ENCODE assay signal across 24 mouse cellular contexts in the genomic region with DNA sequence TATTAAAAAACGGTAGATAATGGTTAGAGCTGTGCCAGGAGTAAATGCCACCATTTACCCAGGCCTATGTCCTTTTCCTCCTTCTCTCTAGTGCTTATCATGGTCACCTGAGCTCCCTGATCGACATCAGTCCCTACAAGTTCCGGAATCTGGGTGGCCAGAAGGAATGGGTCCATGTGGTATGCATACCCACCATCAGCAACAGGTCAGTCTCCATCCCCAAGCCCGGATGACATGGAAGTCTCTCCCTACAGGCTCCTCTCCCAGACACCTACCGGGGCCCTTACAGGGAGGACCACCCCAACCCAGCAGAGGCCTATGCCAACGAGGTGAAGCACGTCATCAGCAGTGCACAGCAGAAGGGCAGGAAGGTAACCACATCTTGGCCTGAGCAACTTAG. TPM values are rescaled to one million over a fixed set of nuclear protein-coding genes. Genes with fewer than 3 reads are reported as not detected.
A peak's percentile ranks its signal among the peaks of the same experiment; 100 is the strongest.
DNase-seq lines count a peak whose midpoint lies in the region; ATAC-seq and TF ChIP-seq lines count a peak whose summit lies in the region.
"Had no signal": no experiment of that assay in that cellular context is flagged by ENCODE, and none has a peak within 500 bp of the region (broad histone marks: within the 10 kb centered on the region; RNA-seq: fewer than 3 reads in every experiment).

No protein-coding gene starts in this region.

- H3K4me2 ChIP-seq in forebrain, embryonic 11.5 days (ENCODE audit: low read depth, low read length, severe bottlenecking), result no peak overlapping the region
- no peak overlapping the region for H3K4me2 ChIP-seq in forebrain, postnatal 0 days (ENCODE audit: low read depth)
- no peak overlapping the region for H3K4me2 ChIP-seq in hindbrain, embryonic 15.5 days
- no peak overlapping the region for H3K4me2 ChIP-seq in hindbrain, embryonic 13.5 days
- no peak overlapping the region for H3K4me2 ChIP-seq in stomach, postnatal 0 days (replicated peaks; ENCODE audit: low read depth)
- H3K4me2 ChIP-seq: embryonic facial prominence, embryonic 12.5 days; forebrain, embryonic 13.5 days; forebrain, embryonic 15.5 days had no signal

- H3K9ac ChIP-seq in forebrain, embryonic 11.5 days (ENCODE audit: low read length), result no peak overlapping the region
- no peak overlapping the region for H3K9ac ChIP-seq in forebrain, postnatal 0 days
- no peak overlapping the region for H3K9ac ChIP-seq in hindbrain, embryonic 15.5 days
- no peak overlapping the region for H3K9ac ChIP-seq in hindbrain, embryonic 13.5 days
- H3K9ac ChIP-seq in ES-E14 (ENCODE audit: insufficient read depth, low read depth, low read length, poor library complexity, severe bottlenecking), result no peak overlapping the region
- no peak overlapping the region for H3K9ac ChIP-seq in stomach, postnatal 0 days (ENCODE audit: low read length)
- H3K9ac ChIP-seq: embryonic facial prominence, embryonic 12.5 days; forebrain, embryonic 13.5 days; forebrain, embryonic 15.5 days had no signal

- no peak for ATAC-seq in forebrain, embryonic 11.5 days (replicated peaks; ENCODE audit: low FRiP score)
- no peak for ATAC-seq in forebrain, postnatal 0 days
- ATAC-seq in hindbrain, embryonic 15.5 days (ENCODE audit: low FRiP score, low read depth), result 0 out of 2 replicates have a peak, but pooled peaks have one; percentile 23
- no peak for ATAC-seq in hindbrain, embryonic 13.5 days (ENCODE audit: low FRiP score)
- ATAC-seq in stomach, postnatal 0 days (ENCODE audit: low FRiP score, low TSS enrichment), result 0 out of 2 replicates have a peak, but pooled peaks have one; percentile 13
- no peak for ATAC-seq in erythroid progenitor cell, adult 5-6 weeks (replicated peaks; ENCODE audit: low FRiP score, poor library complexity, severe bottlenecking)
- ATAC-seq: activated CD4-positive, CD25-positive, alpha-beta regulatory T cell, adult 4 months; CD4-positive, CD25-positive, alpha-beta regulatory T cell, adult 4 months; forebrain, embryonic 13.5 days; forebrain, embryonic 15.5 days; Patski had no signal

- in situ Hi-C loops in ES-E14 (cut with MboI; ENCODE audit: low sequenced_read_pairs in 2 of 2, unreplicated experiment in 2 of 2), result no loop called here

- H3K4me3 ChIP-seq in forebrain, embryonic 11.5 days (ENCODE audit: low read depth, low read length), result no peak overlapping the region
- no peak overlapping the region for H3K4me3 ChIP-seq in forebrain, postnatal 0 days (ENCODE audit: low read depth, low read length)
- H3K4me3 ChIP-seq in hindbrain, embryonic 15.5 days, result no peak overlapping the region
- no peak overlapping the region for H3K4me3 ChIP-seq in hindbrain, embryonic 13.5 days
- no peak overlapping the region for H3K4me3 ChIP-seq in ES-E14 (ENCODE audit: insufficient read depth in 1 of 2, low read depth in 1 of 2, low read length in 2 of 2, poor library complexity in 1 of 2, severe bottlenecking in 1 of 2)
- no peak overlapping the region for H3K4me3 ChIP-seq in stomach, postnatal 0 days (ENCODE audit: low read depth, low read length)
- H3K4me3 ChIP-seq: embryonic facial prominence, embryonic 10.5 days; embryonic facial prominence, embryonic 12.5 days; forebrain, embryonic 10.5 days; forebrain, embryonic 13.5 days; forebrain, embryonic 15.5 days had no signal

- DNase-seq in forebrain, embryonic 11.5 days (ENCODE audit: low spot score), result peak; percentile 53
- no peak for DNase-seq in forebrain, postnatal 0 days
- no peak for DNase-seq in ES-E14 (ENCODE audit: low read depth, low spot score)
- no peak for DNase-seq in stomach, postnatal 0 days (ENCODE audit: low spot score)
- DNase-seq: adrenal gland, adult 8-10 months; adrenal gland, postnatal 36 days; B cell, adult 2 months; cerebellum, adult 11-12 months; cerebellum, adult 2 months; cerebellum, adult 9-10 months; cerebellum, postnatal 10 days; cerebellum, postnatal 25 days had no signal

- H3K27ac ChIP-seq in forebrain, embryonic 11.5 days (ENCODE audit: low read depth, low read length), result no peak overlapping the region
- no peak overlapping the region for H3K27ac ChIP-seq in forebrain, postnatal 0 days (ENCODE audit: low read depth, low read length)
- H3K27ac ChIP-seq in hindbrain, embryonic 15.5 days (replicated peaks), result no peak overlapping the region
- no peak overlapping the region for H3K27ac ChIP-seq in hindbrain, embryonic 13.5 days
- no peak overlapping the region for H3K27ac ChIP-seq in ES-E14 (ENCODE audit: insufficient read depth, low read depth, low read length, poor library complexity, severe bottlenecking)
- H3K27ac ChIP-seq in stomach, postnatal 0 days (replicated peaks), result no peak overlapping the region
- H3K27ac ChIP-seq: embryonic facial prominence, embryonic 10.5 days; embryonic facial prominence, embryonic 12.5 days; forebrain, embryonic 10.5 days; forebrain, embryonic 13.5 days; forebrain, embryonic 15.5 days had no signal

- no peaks in the 10 kb centered on the region for H3K4me1 ChIP-seq in forebrain, embryonic 11.5 days (replicated peaks; ENCODE audit: control insufficient read depth, insufficient read depth, low read length)
- H3K4me1 ChIP-seq in forebrain, postnatal 0 days (ENCODE audit: insufficient read depth), result no peaks in the 10 kb centered on the region
- 0 out of 2 replicates have a peak, but pooled peaks cover 5% of the 10 kb centered on the region for H3K4me1 ChIP-seq in hindbrain, embryonic 15.5 days (replicated peaks)
- H3K4me1 ChIP-seq in hindbrain, embryonic 13.5 days (replicated peaks), result no peaks in the 10 kb centered on the region
- peaks cover 0 to 2% of the 10 kb centered on the region in 2 experiments; a peak in 2 of 4 replicates for H3K4me1 ChIP-seq in ES-E14 (ENCODE audit: control insufficient read depth in 2 of 2, insufficient read depth in 2 of 2, low read length in 2 of 2, poor library complexity in 1 of 2)
- H3K4me1 ChIP-seq in stomach, postnatal 0 days (replicated peaks; ENCODE audit: control insufficient read depth, insufficient read depth), result no peaks in the 10 kb centered on the region
- H3K4me1 ChIP-seq: embryonic facial prominence, embryonic 10.5 days; embryonic facial prominence, embryonic 12.5 days; forebrain, embryonic 10.5 days; forebrain, embryonic 13.5 days; forebrain, embryonic 15.5 days had no signal

- H3K9me3 ChIP-seq in forebrain, embryonic 11.5 days (ENCODE audit: control insufficient read depth, low read length), result no peaks in the 10 kb centered on the region
- no peaks in the 10 kb centered on the region for H3K9me3 ChIP-seq in forebrain, postnatal 0 days (ENCODE audit: low read length)
- H3K9me3 ChIP-seq in hindbrain, embryonic 15.5 days, result no peaks in the 10 kb centered on the region
- H3K9me3 ChIP-seq in hindbrain, embryonic 13.5 days, result no peaks in the 10 kb centered on the region
- no peaks in the 10 kb centered on the region for H3K9me3 ChIP-seq in ES-E14 (ENCODE audit: control insufficient read depth, insufficient read depth, low read depth, low read length)
- no peaks in the 10 kb centered on the region for H3K9me3 ChIP-seq in stomach, postnatal 0 days (ENCODE audit: control insufficient read depth, low read length)
- H3K9me3 ChIP-seq: embryonic facial prominence, embryonic 12.5 days; forebrain, embryonic 10.5 days; forebrain, embryonic 13.5 days; forebrain, embryonic 15.5 days had no signal

- H3K36me3 ChIP-seq in forebrain, embryonic 11.5 days (ENCODE audit: control insufficient read depth, insufficient read depth, low read length), result peaks cover 43% of the 10 kb centered on the region
- peaks cover 84% of the 10 kb centered on the region for H3K36me3 ChIP-seq in forebrain, postnatal 0 days (ENCODE audit: insufficient read depth)
- H3K36me3 ChIP-seq in hindbrain, embryonic 15.5 days, result peaks cover 89% of the 10 kb centered on the region
- peaks cover 97% of the 10 kb centered on the region for H3K36me3 ChIP-seq in hindbrain, embryonic 13.5 days
- H3K36me3 ChIP-seq in ES-E14 (ENCODE audit: control insufficient read depth, insufficient read depth, low read length, poor library complexity, severe bottlenecking), result peaks cover 42% of the 10 kb centered on the region
- H3K36me3 ChIP-seq in stomach, postnatal 0 days (ENCODE audit: control insufficient read depth, insufficient read depth, low read length), result peaks cover 27% of the 10 kb centered on the region

- no peak for TF ChIP-seq EP300 in stomach, postnatal 0 days (optimal IDR thresholded peaks at IDR 0.05)

- no peak for TF ChIP-seq CTCF in forebrain, postnatal 0 days (IDR thresholded peaks at IDR 0.05; ENCODE audit: low read depth)
- no peak for TF ChIP-seq CTCF in stomach, postnatal 0 days (IDR thresholded peaks at IDR 0.05; ENCODE audit: low read depth)

- no peaks in the 10 kb centered on the region for H3K27me3 ChIP-seq in forebrain, embryonic 11.5 days (ENCODE audit: control insufficient read depth, insufficient read depth, low read length)
- no peaks in the 10 kb centered on the region for H3K27me3 ChIP-seq in forebrain, postnatal 0 days (ENCODE audit: insufficient read depth, low read length)
- H3K27me3 ChIP-seq in hindbrain, embryonic 15.5 days, result no peaks in the 10 kb centered on the region
- no peaks in the 10 kb centered on the region for H3K27me3 ChIP-seq in hindbrain, embryonic 13.5 days
- no peaks in the 10 kb centered on the region for H3K27me3 ChIP-seq in stomach, postnatal 0 days (ENCODE audit: control insufficient read depth, insufficient read depth, low read length)
- H3K27me3 ChIP-seq: CH12.LX; embryonic facial prominence, embryonic 12.5 days; forebrain, embryonic 13.5 days; forebrain, embryonic 15.5 days; Patski had no signal

- WGBS in forebrain, embryonic 11.5 days, result 93% methylated on average over 7 of the region's 7 CpGs
- WGBS in forebrain, postnatal 0 days, result 91% methylated on average over 7 of the region's 7 CpGs
- 94% methylated on average over 7 of the region's 7 CpGs for WGBS in hindbrain, embryonic 15.5 days
- WGBS in hindbrain, embryonic 13.5 days, result 91% methylated on average over 7 of the region's 7 CpGs
- 91% methylated on average over 7 of the region's 7 CpGs for WGBS in stomach, postnatal 0 days

RNA-seq across cellular contexts. Expression of a gene that starts 7.4 kb away (rescaled TPM):
- polyA plus RNA-seq in forebrain, embryonic 11.5 days (2014; fragmentation: Nextera tagmentation; extraction: Ambion mirVana), result 14.9 and 16.7 TPM in 2 replicates
- 5.6 and 7.9 TPM in 2 replicates for total RNA-seq in forebrain, postnatal 0 days (2014; rRNA removed)
- 6.7 and 8.4 TPM in 2 replicates for polyA plus RNA-seq in forebrain, postnatal 0 days (2015; fragmentation: Nextera tagmentation; extraction: Ambion mirVana)
- polyA plus RNA-seq in hindbrain, embryonic 15.5 days (2015; fragmentation: Nextera tagmentation; extraction: Ambion mirVana), result 9.7 and 11.4 TPM in 2 replicates
- polyA plus RNA-seq in hindbrain, embryonic 13.5 days (2015; fragmentation: Nextera tagmentation; extraction: Ambion mirVana), result 10.5 and 11.0 TPM in 2 replicates
- 23.4 and 27.4 TPM in 2 replicates for total RNA-seq in ES-E14 (2012; rRNA removed)
- 13.3 and 14.0 TPM in 2 replicates for polyA plus RNA-seq in stomach, postnatal 0 days (2015; fragmentation: Nextera tagmentation; extraction: Ambion mirVana)
- 3.6 and 17.2 TPM in 2 replicates for total RNA-seq in erythroid progenitor cell, adult 5-6 weeks (2015; ENCODE audit: low replicate concordance)
- total RNA-seq in erythroid progenitor cell, adult 5-6 weeks (2017; ENCODE audit: low replicate concordance), result 6.5 and 10.4 TPM in 2 replicates

RNA-seq across cellular contexts. Expression of a gene that starts 14.7 kb away (rescaled TPM):
- polyA plus RNA-seq in forebrain, embryonic 11.5 days (2014; fragmentation: Nextera tagmentation; extraction: Ambion mirVana), result 830 and 925 TPM in 2 replicates
- total RNA-seq in forebrain, postnatal 0 days (2014; rRNA removed), result 324 and 364 TPM in 2 replicates
- 350 and 374 TPM in 2 replicates for polyA plus RNA-seq in forebrain, postnatal 0 days (2015; fragmentation: Nextera tagmentation; extraction: Ambion mirVana)
- 322 and 330 TPM in 2 replicates for polyA plus RNA-seq in hindbrain, embryonic 15.5 days (2015; fragmentation: Nextera tagmentation; extraction: Ambion mirVana)
- 400 and 427 TPM in 2 replicates for polyA plus RNA-seq in hindbrain, embryonic 13.5 days (2015; fragmentation: Nextera tagmentation; extraction: Ambion mirVana)
- total RNA-seq in ES-E14 (2012; rRNA removed), result 334 and 505 TPM in 2 replicates
- polyA plus RNA-seq in stomach, postnatal 0 days (2015; fragmentation: Nextera tagmentation; extraction: Ambion mirVana), result 204 and 215 TPM in 2 replicates
- 250 and 265 TPM in 2 replicates for total RNA-seq in erythroid progenitor cell, adult 5-6 weeks (2015; ENCODE audit: low replicate concordance)
- 313 and 505 TPM in 2 replicates for total RNA-seq in erythroid progenitor cell, adult 5-6 weeks (2017; ENCODE audit: low replicate concordance)

RNA-seq across cellular contexts. Expression of a gene that starts 27.6 kb away (rescaled TPM):
- 154 and 165 TPM in 2 replicates for polyA plus RNA-seq in forebrain, embryonic 11.5 days (2014; fragmentation: Nextera tagmentation; extraction: Ambion mirVana)
- 66.5 and 81.2 TPM in 2 replicates for total RNA-seq in forebrain, postnatal 0 days (2014; rRNA removed)
- polyA plus RNA-seq in forebrain, postnatal 0 days (2015; fragmentation: Nextera tagmentation; extraction: Ambion mirVana), result 118 and 155 TPM in 2 replicates
- polyA plus RNA-seq in hindbrain, embryonic 15.5 days (2015; fragmentation: Nextera tagmentation; extraction: Ambion mirVana), result 105 TPM in 2 replicates
- polyA plus RNA-seq in hindbrain, embryonic 13.5 days (2015; fragmentation: Nextera tagmentation; extraction: Ambion mirVana), result 99.6 and 108 TPM in 2 replicates
- total RNA-seq in ES-E14 (2012; rRNA removed), result 452 and 461 TPM in 2 replicates
- polyA plus RNA-seq in stomach, postnatal 0 days (2015; fragmentation: Nextera tagmentation; extraction: Ambion mirVana), result 134 and 144 TPM in 2 replicates
- 15.9 and 23.1 TPM in 2 replicates for total RNA-seq in erythroid progenitor cell, adult 5-6 weeks (2015; ENCODE audit: low replicate concordance)
- total RNA-seq in erythroid progenitor cell, adult 5-6 weeks (2017; ENCODE audit: low replicate concordance), result 12.3 and 14.8 TPM in 2 replicates

RNA-seq across cellular contexts. Expression of a gene that starts 43.8 kb away (rescaled TPM):
- 40.4 and 47.8 TPM in 2 replicates for polyA plus RNA-seq in forebrain, embryonic 11.5 days (2014; fragmentation: Nextera tagmentation; extraction: Ambion mirVana)
- 70.7 and 88.2 TPM in 2 replicates for total RNA-seq in forebrain, postnatal 0 days (2014; rRNA removed)
- polyA plus RNA-seq in forebrain, postnatal 0 days (2015; fragmentation: Nextera tagmentation; extraction: Ambion mirVana), result 74.4 and 75.9 TPM in 2 replicates
- polyA plus RNA-seq in hindbrain, embryonic 15.5 days (2015; fragmentation: Nextera tagmentation; extraction: Ambion mirVana), result 74.2 and 79.6 TPM in 2 replicates
- 74.8 and 77.7 TPM in 2 replicates for polyA plus RNA-seq in hindbrain, embryonic 13.5 days (2015; fragmentation: Nextera tagmentation; extraction: Ambion mirVana)
- 41.1 and 96.5 TPM in 2 replicates for total RNA-seq in ES-E14 (2012; rRNA removed)
- 34.6 and 35.3 TPM in 2 replicates for polyA plus RNA-seq in stomach, postnatal 0 days (2015; fragmentation: Nextera tagmentation; extraction: Ambion mirVana)
- 8.6 and 10.5 TPM in 2 replicates for total RNA-seq in erythroid progenitor cell, adult 5-6 weeks (2015; ENCODE audit: low replicate concordance)
- total RNA-seq in erythroid progenitor cell, adult 5-6 weeks (2017; ENCODE audit: low replicate concordance), result 2.1 and 14.6 TPM in 2 replicates

RNA-seq across cellular contexts. Expression of a gene that starts 58.7 kb away (rescaled TPM):
- polyA plus RNA-seq in forebrain, embryonic 11.5 days (2014; fragmentation: Nextera tagmentation; extraction: Ambion mirVana), result 11.3 and 11.7 TPM in 2 replicates
- 23.4 and 26.4 TPM in 2 replicates for total RNA-seq in forebrain, postnatal 0 days (2014; rRNA removed)
- polyA plus RNA-seq in forebrain, postnatal 0 days (2015; fragmentation: Nextera tagmentation; extraction: Ambion mirVana), result 17.3 and 17.9 TPM in 2 replicates
- polyA plus RNA-seq in hindbrain, embryonic 15.5 days (2015; fragmentation: Nextera tagmentation; extraction: Ambion mirVana), result 25.8 and 29.8 TPM in 2 replicates
- polyA plus RNA-seq in hindbrain, embryonic 13.5 days (2015; fragmentation: Nextera tagmentation; extraction: Ambion mirVana), result 12.9 and 14.1 TPM in 2 replicates
- 23.7 and 43.8 TPM in 2 replicates for total RNA-seq in ES-E14 (2012; rRNA removed)
- 16.1 and 16.8 TPM in 2 replicates for polyA plus RNA-seq in stomach, postnatal 0 days (2015; fragmentation: Nextera tagmentation; extraction: Ambion mirVana)
- not detected in 2 replicates for total RNA-seq in erythroid progenitor cell, adult 5-6 weeks (2015; ENCODE audit: low replicate concordance)
- 2.1 TPM in 1 of 2 replicates, not detected in the other for total RNA-seq in erythroid progenitor cell, adult 5-6 weeks (2017; ENCODE audit: low replicate concordance)

Comparison
In these comparisons a context has a peak if more than half of its experiments do, and no peak if none do; other contexts are left out.
1. ATAC-seq: peak in hindbrain, embryonic 15.5 days (single experiment) and stomach, postnatal 0 days (single experiment); none in forebrain, embryonic 11.5 days (single experiment), forebrain, postnatal 0 days (single experiment), hindbrain, embryonic 13.5 days (single experiment) and erythroid progenitor cell, adult 5-6 weeks (single experiment).